Mouse (Mus musculus) right cerebral cortex, postnatal 14 days (tissue): ENCODE results near the gene Gcnt2.
"Not testable (repeated sequence)": the region's sequence is repeated elsewhere in the genome, so short reads cannot be mapped to it uniquely, and the experiment has no call there.

Experiments
- DNase-seq: peaks from one replicate; pipeline ENCODE4 v3.0.0; 2022

Gcnt2 gene

DNA sequence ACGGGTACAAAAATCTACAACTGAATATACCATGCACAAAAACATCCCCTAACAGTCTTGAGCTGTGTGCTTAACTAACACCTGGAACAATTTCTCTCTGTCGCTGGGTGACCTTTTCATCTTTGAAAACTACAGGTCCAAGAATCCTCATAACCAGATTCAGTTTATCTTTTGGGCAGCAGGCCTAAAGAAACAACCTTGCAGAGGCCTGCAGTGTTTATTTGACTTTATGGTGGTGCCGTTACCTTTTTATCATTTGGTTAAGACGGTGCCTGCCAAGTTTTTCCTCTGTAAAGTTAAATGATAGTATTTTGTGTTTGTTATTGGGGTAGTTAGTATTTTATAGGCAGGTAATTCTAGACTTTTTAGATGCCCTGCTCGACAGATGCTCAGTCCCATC is 15.9 kb downstream of the Gcnt2 start:
- no peak for DNase-seq

DNA sequence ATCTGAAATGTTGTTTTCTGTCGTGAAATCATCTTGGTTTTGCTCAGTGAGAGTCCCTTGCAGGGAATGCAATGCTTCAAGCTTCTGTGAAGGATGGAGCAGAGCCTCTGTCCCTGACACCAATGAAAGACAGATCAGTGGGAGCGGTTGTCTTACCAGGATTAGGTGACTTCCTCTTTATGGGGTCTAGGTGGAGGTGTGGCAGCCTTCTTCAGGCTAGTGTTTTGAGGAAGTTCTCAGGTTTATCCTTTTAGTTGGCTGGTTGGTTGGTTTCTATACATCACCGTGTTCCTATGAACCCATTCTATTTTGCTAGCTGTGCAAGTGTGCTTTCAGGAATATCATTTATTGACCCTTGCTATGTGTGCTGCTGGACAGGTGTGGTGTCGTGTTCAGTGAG is 18.0 kb downstream of the Gcnt2 start:
- DNase-seq: no peak

- no peak for DNase-seq
Measured at GRCm38 (mm10) chr13:40880557-40880956, 21.0 kb downstream of the Gcnt2 start.

GRCm38 (mm10) chr13:40882606-40883005 is 23.1 kb downstream of the Gcnt2 start:
- no peak for DNase-seq

GRCm38 (mm10) chr13:40883903-40884302 is 24.3 kb downstream of the Gcnt2 start:
- no peak for DNase-seq

- DNase-seq: no peak
Measured at GRCm38 (mm10) chr13:40884878-40885277, 25.3 kb downstream of the Gcnt2 start.

DNA sequence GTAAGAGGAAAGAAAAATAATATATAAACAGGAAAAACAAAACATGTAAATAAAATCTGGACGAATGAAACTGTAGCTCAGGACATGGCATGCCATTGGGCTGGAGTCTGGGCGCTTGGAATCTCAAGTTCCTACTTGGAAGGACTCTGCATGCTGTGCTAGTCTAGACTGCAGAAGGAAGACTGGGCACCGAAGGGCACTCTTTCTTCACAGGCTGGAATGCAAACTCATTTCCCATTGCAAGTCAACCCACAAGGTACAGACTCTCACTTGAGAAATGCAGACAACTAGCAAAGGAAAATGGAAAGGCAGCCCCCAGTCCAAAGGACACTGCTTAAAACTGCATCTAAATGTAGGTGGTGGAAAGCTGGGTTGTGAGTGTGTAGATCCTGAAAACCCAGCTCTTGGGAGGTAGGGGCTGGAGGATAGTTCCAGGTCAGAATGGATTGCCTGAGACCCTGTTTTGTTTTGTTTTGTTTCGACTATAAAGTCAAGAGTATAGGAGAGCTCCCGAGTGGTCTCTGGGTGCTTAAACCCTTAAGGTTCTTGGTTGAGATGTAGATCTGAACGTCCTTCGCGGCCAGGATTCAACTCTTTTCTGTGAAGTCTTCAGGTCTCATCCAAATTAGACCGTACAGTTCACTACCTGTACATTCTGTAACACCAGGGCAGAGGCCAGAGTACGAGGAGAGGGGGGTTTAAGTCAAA is 26.5 kb downstream of the Gcnt2 start:
- no peak for DNase-seq

DNA sequence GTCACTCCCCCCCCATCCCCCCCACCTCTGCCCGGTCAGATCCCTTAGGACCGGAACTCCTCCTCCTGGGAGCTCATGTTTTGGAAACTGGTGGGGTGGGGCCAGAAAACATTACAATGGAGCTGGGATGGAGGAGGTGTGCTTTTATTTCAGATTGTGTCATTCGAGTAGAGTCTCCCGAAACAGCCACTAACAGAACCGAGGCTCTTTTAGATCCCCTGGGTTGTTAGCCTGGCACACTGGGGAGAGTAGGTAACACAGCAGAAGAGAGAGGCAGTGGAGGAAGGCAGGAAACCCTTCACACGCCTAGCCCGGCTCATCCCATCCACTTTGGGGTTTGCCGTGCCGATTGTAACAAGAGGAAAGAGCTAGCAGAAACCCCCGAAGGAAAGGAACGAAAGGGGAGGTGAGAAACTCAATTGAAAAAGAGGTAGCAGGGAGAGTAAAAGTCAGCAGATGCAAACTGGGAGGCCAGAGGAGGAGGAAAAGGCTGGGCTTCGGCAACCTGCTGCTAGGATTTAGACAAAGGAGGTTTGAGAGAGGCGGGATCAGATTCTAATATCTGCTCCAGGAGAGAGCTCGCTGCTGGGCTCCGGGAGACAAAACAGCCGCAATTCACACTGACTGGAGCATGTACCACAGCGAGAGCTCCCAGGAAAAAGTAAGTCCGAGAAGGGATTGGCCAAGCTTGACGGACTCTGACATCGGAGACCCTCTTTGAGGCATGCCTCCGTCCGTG is 27.3 kb downstream of the Gcnt2 start:
- no peak for DNase-seq

DNA sequence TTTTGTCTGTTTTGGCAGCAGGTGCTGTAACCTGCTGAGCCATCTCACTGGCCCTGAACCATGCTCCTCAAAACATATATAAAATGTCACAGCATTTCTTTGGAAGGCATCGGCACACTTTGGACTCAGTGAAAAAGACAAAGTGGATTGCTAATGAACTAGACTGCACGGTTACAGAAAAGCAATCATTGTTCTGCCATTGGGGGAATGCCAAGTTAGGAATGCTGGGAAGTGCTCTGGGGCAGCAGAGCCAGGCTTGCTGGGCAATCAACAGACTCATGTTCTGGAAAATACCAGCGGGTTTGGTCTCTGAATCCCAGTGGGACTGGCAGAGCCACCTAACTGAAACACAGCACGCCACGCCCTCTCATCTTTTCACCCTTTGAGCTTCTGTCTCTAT is 31.0 kb downstream of the Gcnt2 start:
- no peak for DNase-seq

- not testable (repeated sequence) for DNase-seq
Measured at GRCm38 (mm10) chr13:40891369-40891768, 31.8 kb downstream of the Gcnt2 start.

- DNase-seq: no peak
Measured at GRCm38 (mm10) chr13:40892043-40892442, 32.5 kb downstream of the Gcnt2 start.

- DNase-seq: no peak
Measured at GRCm38 (mm10) chr13:40892547-40892946, 33.0 kb downstream of the Gcnt2 start.

DNA sequence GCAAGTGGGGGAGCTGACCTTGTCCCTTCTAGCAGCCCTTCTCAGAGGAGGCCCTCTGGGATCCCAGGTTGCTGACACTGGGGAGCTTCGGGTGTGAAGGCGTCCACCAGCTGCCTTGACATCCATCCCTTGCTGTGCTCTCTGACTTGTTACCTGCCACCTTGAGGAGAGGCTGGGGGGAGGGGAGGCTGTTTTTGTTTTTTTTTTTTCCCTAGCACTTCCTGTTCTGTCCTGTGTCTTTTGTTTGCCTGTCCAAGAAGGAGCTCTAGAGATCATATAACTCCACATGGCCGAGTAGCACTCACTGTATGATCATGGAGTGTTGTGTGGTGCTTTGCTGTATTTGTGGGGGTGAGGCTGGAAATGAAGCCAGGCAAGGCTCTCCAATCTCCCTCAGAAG is 34.0 kb downstream of the Gcnt2 start:
- DNase-seq: no peak

DNA sequence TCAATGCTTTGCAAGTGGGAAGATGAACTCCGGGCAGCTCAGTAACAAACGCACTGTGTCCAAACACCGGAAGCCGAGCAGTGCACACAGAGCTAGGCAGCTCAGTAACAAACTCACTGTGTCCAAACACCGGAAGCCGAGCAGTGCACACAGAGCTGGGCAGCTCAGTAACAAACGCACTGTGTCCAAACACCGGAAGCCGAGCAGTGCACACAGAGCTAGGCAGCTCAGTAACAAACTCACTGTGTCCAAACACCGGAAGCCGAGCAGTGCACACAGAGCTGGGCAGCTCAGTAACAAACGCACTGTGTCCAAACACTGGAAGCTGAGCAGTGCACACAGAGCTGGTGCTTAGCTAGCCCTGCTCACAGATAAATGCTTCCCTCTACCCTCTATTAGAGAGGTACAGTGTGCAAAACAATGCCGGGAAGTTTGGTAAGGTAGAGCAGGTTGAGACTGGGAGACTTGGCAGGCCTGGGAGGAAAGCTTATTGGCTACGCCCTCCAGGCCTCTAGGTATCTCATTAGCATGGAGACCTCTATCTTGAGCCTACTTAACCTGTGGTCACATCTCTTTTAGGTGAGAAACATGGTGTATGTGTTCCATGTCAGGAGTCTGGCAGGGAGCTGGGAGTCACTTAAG is 38.6 kb downstream of the Gcnt2 start:
- DNase-seq: not testable (repeated sequence)

DNA sequence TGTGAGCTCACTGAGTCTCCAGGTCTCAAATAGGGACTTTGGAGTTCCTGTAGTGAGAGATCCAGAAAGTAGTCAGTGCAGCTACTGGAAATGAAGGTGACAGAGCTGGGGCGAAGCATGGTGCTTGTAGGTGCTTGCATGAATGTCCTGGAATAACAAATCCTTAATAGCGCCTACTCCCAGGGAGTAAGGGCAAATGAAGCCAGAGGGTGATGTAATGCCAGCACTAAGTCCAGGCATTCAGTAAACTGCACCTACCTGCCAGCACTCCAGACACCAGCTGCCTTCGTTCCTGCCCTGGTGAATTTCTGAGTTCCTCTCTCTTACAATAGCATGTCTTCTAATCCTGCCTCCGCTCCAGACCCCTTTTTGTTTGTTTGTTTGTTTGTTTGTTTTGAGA is 39.1 kb downstream of the Gcnt2 start:
- DNase-seq: no peak

- no peak for DNase-seq
Measured at GRCm38 (mm10) chr13:40899349-40899993, 39.9 kb downstream of the Gcnt2 start.

- no peak for DNase-seq
Measured at GRCm38 (mm10) chr13:40899994-40900970, 40.7 kb downstream of the Gcnt2 start.

DNA sequence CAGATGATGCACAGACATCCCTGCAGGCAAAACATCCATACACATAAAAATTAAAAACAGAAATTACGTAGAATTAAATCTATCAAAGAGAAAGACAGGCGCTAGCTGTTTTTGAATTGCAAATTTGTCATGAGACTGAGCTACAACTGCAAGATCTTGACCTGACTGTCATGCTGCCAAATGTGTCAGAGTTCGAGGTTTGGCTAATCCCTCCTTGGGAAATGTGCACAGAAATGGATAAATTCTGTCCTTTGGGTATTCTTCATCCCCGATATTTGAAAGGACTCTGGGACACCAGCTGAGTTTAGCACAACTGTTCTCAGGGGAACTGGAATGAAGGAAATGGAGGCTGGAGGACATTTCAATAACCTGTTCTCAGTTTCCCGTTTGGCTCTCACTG is 41.7 kb downstream of the Gcnt2 start:
- no peak for DNase-seq

DNA sequence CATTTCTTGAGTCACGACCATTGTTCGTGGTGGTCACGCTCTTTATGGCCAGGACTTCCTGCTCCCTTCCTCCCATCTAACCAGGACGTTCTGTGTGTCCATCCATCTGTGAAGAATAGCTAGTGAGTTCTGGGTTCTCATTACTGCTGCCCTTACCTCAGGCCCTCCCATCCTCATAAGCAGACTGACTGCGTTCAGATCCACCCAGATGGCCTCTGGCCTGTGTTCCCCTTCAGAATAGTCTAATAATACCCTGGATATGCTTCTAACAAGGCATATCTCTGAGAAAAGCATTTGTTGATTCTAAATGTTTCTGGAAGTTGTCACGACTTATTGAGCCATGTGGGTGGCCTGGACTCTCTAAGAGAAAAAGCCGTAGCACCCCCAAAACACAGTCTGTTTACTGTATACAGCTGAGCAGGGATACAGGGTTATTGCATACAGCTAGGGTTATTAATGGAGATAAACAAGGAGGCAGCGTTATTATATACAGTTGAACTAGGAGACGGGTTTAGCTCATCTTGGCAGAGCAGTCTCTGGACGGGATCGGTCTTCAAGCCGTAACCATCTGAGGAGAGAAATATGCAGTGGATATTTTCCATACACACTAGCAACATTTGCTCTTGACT is 42.4 kb downstream of the Gcnt2 start:
- no peak for DNase-seq

DNA sequence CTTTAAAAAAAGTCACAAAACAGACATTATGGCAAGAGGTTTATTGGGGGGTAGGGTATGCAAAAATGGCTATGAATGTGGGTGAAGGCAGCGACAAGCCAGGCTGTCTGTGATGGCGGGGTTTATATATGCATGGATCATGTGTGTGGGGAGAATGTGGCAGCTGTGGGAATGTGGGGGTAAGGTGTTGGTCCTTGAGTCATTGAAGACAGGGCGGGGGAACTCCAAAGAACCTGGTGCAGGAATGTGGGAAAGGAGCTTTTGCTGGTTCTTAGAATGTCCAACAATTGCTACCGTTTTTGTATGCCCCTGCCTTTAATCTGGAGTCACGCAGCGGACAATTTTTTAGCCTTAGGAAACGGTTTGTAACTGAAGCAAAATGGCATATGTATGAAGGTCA is 44.5 kb downstream of the Gcnt2 start:
- DNase-seq: no peak

- no peak for DNase-seq
Measured at GRCm38 (mm10) chr13:40906528-40906927, 47.0 kb downstream of the Gcnt2 start.

- DNase-seq: no peak
Measured at GRCm38 (mm10) chr13:40907274-40907673, 47.7 kb downstream of the Gcnt2 start.
